Mouse (Mus musculus) ES-E14 (cell line): ENCODE measurements around the gene Jam3. TPM values are rescaled to one million over a fixed set of nuclear protein-coding genes. Genes with fewer than 3 reads are reported as not detected.

Experiments used
- DNase-seq: peaks from one replicate; pipeline ENCODE4 v3.0.0-alpha.2; 2013; ENCODE audit warnings: low read depth, low spot score
- H3K27ac ChIP-seq: 2 replicates; pipeline ENCODE4 v1.5.1; 2012; ENCODE audit warnings: low read depth, mild to moderate bottlenecking, low read length, moderate library complexity, mixed read lengths; ENCODE audit not compliant: poor library complexity, insufficient read depth, severe bottlenecking
- H3K36me3 ChIP-seq: 2 replicates; pipeline ENCODE4 v1.6.1; 2012; ENCODE audit warnings: mild to moderate bottlenecking, low read length, moderate library complexity, mixed read lengths; ENCODE audit not compliant: control insufficient read depth, poor library complexity, insufficient read depth, severe bottlenecking
- H3K4me1 ChIP-seq, 2 experiments: fragments of 150-350 bp in 1 of 2; sonication (generic) in 1 of 2; 2 replicates each; pipeline ENCODE4 v1.6.1; 2012; ENCODE audit warnings: low read length in 2 of 2, mild to moderate bottlenecking in 1 of 2, mixed read lengths in 1 of 2; ENCODE audit not compliant: control insufficient read depth in 2 of 2, insufficient read depth in 2 of 2, poor library complexity in 1 of 2
- H3K4me3 ChIP-seq, 2 experiments: fragments of 150-350 bp in 1 of 2; sonication (generic) in 1 of 2; 2 replicates each; pipeline ENCODE4 v1.5.1; 2012; ENCODE audit warnings: low read length in 2 of 2, low read depth in 1 of 2, mild to moderate bottlenecking in 1 of 2, mixed read lengths in 1 of 2; ENCODE audit not compliant: insufficient read depth in 1 of 2, poor library complexity in 1 of 2, severe bottlenecking in 1 of 2
- H3K9ac ChIP-seq: 2 replicates; pipeline ENCODE4 v1.6.1; 2012; ENCODE audit warnings: low read depth, mild to moderate bottlenecking, low read length, mixed read lengths; ENCODE audit not compliant: poor library complexity, insufficient read depth, severe bottlenecking
- H3K9me3 ChIP-seq: fragments of 150-350 bp; sonication (generic); 2 replicates; pipeline ENCODE4 v1.6.1; 2012; ENCODE audit warnings: low read depth, mild to moderate bottlenecking, low read length; ENCODE audit not compliant: control insufficient read depth, insufficient read depth
- CHD2 ChIP-seq: IDR thresholded peaks from 2 replicates; pipeline ENCODE4 v1.6.1; 2014; ENCODE audit warnings: mild to moderate bottlenecking, low read depth, low read length, inconsistent platforms
- HCFC1 ChIP-seq: IDR thresholded peaks from 2 replicates; pipeline ENCODE4 v1.6.1; 2012; ENCODE audit warnings: low read length, inconsistent platforms, borderline replicate concordance; ENCODE audit not compliant: insufficient read depth
- MAFK ChIP-seq: IDR thresholded peaks from 2 replicates; pipeline ENCODE4 v1.6.1; 2014; ENCODE audit warnings: mild to moderate bottlenecking, low read depth, low read length, inconsistent platforms; ENCODE audit not compliant: insufficient read depth
- ZC3H11A ChIP-seq: IDR thresholded peaks from 2 replicates; pipeline ENCODE4 v1.6.1; 2012; ENCODE audit warnings: low read depth, mild to moderate bottlenecking, inconsistent platforms, low read length, borderline replicate concordance
- ZNF384 ChIP-seq: IDR thresholded peaks from 2 replicates; pipeline ENCODE4 v1.6.1; 2012; ENCODE audit warnings: low read depth, low read length, inconsistent platforms
- in situ Hi-C, 2 experiments: fragments of 600-800 bp; cut with MboI; formaldehyde crosslinking; loops; one replicate each; pipeline ENCODE4 v1.15.1; 2025; ENCODE audit warnings: low sequenced_read_pairs in 2 of 2, inconsistent platforms in 1 of 2; ENCODE audit not compliant: unreplicated experiment in 2 of 2
- total RNA-seq: library from RNA; depleted of rRNA; stranded (reverse); fragments of 300-350 nt; gene quantifications from 2 replicates; pipeline ENCODE4 v1.2.3, GENCODE M21; 2012

Jam3 gene
- total RNA-seq, 1 experiment = 29.7 TPM

DNA sequence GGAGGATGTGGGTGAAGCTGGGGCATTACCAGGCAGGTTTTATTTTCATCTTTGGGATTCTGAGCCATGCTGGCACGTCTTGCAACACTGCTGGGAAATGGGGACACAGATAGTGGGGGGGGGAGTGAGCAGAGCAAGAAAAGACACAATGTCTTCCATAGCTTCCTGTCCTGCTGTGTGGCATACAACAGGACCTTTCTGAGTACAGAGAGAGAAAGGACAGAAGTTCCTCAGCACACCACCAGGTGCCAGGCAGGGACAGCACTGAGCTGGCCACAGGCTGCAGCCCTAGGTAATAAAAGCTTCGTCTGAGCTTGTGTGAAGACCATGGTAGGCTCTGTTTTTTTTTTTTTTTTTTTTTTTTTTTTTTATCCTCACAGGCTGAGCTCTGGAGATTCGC, 25.3 kb upstream of the Jam3 start:
- no peak for DNase-seq
- Histone ChIP-seq H3K4me1 (peaks cover 0 to 2% of the 10 kb centered on the region in 2 experiments; a peak in 1 of 4 replicates), H3K4me3 (no peak overlapping the region), H3K27ac (no peak overlapping the region), H3K9me3 (no peaks in the 10 kb centered on the region), H3K36me3 (no peaks in the 10 kb centered on the region), H3K9ac (no peak overlapping the region)
- in situ Hi-C loops = no loop called here
- TF ChIP-seq CHD2 (no peak), MAFK (no peak)

DNA sequence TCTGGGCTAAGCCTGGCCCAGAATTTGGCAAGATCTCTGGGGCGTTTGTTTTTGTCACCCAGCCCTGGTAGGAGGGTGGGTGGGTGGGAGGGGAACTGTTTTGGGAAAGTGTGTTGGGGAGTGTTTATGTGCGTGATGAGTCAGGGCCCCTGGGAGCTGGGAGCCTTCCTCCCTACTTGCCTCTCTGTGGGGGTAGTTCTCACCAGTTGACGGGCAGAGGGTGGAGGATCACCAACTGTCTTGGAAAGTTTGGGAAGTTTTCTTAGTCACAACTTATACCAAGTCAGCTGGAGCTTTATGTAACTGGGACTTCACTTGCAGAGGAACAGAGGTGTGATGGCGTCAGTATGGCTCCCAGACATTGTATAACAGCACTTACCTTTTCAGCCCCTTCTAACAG, 23.7 kb upstream of the Jam3 start:
- no peak for DNase-seq
- Histone ChIP-seq H3K27ac (no peak overlapping the region), H3K4me1 (peaks cover 0 to 2% of the 10 kb centered on the region in 2 experiments; a peak in 1 of 4 replicates), H3K9me3 (no peaks in the 10 kb centered on the region), H3K36me3 (no peaks in the 10 kb centered on the region), H3K9ac (no peak overlapping the region), H3K4me3 (no peak overlapping the region)
- in situ Hi-C loops = no loop called here
- TF ChIP-seq MAFK (no peak), HCFC1 (no peak), CHD2 (no peak), ZNF384 (no peak), ZC3H11A (no peak)

DNA sequence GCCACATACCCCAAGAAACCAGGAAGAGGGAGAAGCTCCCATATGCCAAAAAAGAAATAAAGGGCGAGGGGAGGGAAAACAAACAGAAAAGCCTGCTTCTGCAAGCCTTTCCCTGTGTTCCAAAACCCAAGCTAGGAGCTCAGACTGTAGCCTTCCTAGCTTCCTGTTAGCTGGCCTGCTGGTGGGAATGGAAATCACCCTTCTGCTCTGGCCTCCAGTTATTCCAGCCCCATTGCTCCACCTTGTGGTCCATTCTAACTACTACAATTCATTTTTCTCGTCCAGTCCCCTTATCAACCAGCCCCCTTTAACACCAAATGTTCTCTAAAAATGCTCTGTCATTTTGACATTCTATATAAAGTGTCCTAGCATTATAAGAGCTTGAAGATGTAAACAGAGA, 20.9 kb upstream of the Jam3 start:
- Histone ChIP-seq H3K4me1 (peaks cover 0 to 2% of the 10 kb centered on the region in 2 experiments; a peak in 1 of 4 replicates), H3K36me3 (no peaks in the 10 kb centered on the region), H3K4me3 (no peak overlapping the region), H3K27ac (no peak overlapping the region), H3K9ac (no peak overlapping the region), H3K9me3 (no peaks in the 10 kb centered on the region)
- DNase-seq = peak; percentile 69
- in situ Hi-C loops = no loop called here
- peak; percentile 82; the same call in 1 of the 2 replicates for TF ChIP-seq ZC3H11A
- TF ChIP-seq ZNF384 = no peak
- no peak for TF ChIP-seq CHD2

DNA sequence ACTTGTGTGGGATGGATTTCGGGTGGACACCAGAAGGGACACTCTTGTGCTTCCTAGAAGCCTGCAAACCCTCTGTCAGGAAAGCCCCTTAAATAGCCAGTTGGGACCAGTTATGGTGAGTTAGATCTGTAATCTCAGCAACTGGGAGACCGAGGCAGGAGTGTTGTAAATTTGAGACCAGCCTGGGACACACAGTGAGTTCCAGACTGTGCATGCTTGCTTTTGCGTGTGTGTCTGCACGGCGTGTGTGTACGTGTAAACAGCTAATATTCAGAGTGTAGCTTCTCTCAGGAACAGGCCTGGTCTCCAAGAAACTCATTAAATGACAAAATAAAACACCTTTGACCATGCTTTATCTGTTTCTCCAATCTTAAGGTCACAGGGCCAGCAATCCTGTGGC, 20.5 kb upstream of the Jam3 start:
- Histone ChIP-seq H3K4me1 (peaks cover 0 to 2% of the 10 kb centered on the region in 2 experiments; a peak in 1 of 4 replicates), H3K36me3 (no peaks in the 10 kb centered on the region), H3K4me3 (no peak overlapping the region), H3K27ac (no peak overlapping the region), H3K9ac (no peak overlapping the region), H3K9me3 (no peaks in the 10 kb centered on the region)
- TF ChIP-seq MAFK (no peak), CHD2 (no peak), HCFC1 (no peak), ZC3H11A (no peak), ZNF384 (no peak)
- DNase-seq = no peak
- in situ Hi-C loops = no loop called here

DNA sequence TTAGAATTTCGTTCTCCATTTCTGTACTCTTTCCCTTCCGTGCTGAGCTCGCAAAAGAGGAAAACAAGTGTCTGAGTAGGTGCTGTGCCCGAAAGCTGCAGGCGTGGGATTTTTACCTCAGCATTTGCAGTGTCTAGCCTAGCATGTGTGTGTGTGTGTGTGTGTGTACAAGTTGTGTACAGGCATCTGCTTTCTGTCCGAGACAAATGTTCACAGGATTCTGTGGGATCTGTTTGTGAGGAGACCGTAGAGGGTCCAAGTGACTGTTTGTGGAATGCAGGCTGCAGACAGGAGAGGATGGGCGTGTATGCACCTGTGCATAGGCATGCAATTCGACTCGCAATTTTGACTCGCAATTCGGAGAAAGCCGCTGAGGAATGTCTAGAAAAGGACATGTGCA, 20.0 kb upstream of the Jam3 start:
- Histone ChIP-seq H3K36me3 (no peaks in the 10 kb centered on the region), H3K9ac (no peak overlapping the region), H3K27ac (no peak overlapping the region), H3K4me1 (peaks cover 0 to 2% of the 10 kb centered on the region in 2 experiments; a peak in 1 of 4 replicates), H3K9me3 (no peaks in the 10 kb centered on the region), H3K4me3 (no peak overlapping the region)
- in situ Hi-C loops = no loop called here
- DNase-seq = no peak
- TF ChIP-seq ZC3H11A = no peak
- TF ChIP-seq ZNF384 = no peak
- TF ChIP-seq CHD2 = no peak
- no peak for TF ChIP-seq HCFC1
- TF ChIP-seq MAFK = no peak
